Mouse (Mus musculus): ENCODE results near the gene Nuak1. TPM values are rescaled to one million over a fixed set of nuclear protein-coding genes. Genes with fewer than 3 reads are reported as not detected.

Nuak1 gene
- polyA plus RNA-seq, 1 experiment: 25.9 TPM

GRCm38 (mm10) chr10:84418421-84418820, 22.0 kb downstream of the Nuak1 start:
- TF ChIP-seq POLR2A (IDR thresholded peaks at IDR 0.05; ENCODE audit: insufficient read depth, low read length) (no peak), EP300 (IDR thresholded peaks at IDR 0.05; ENCODE audit: insufficient read depth, low read depth, low read length) (peak; percentile 86)
- Histone ChIP-seq H3K4me1 (ENCODE audit: control insufficient read depth, insufficient read depth, low read length) (peaks cover 18% of the 10 kb centered on the region), H3K4me3 (ENCODE audit: low read depth, low read length) (no peak overlapping the region), H3K27ac (ENCODE audit: insufficient read depth, low read length) (peak overlapping the region; percentile 66), H3K9me3 (replicated peaks; ENCODE audit: control insufficient read depth, insufficient read depth, low read length, poor library complexity, severe bottlenecking) (no peaks in the 10 kb centered on the region), H3K9ac (ENCODE audit: low read depth, poor library complexity, severe bottlenecking) (no peak overlapping the region), H3K27me3 (ENCODE audit: control insufficient read depth, insufficient read depth, low read length, poor library complexity, severe bottlenecking) (no peaks in the 10 kb centered on the region), H3K36me3 (ENCODE audit: control insufficient read depth, insufficient read depth, low read length, poor library complexity, severe bottlenecking) (no peaks in the 10 kb centered on the region)

- TF ChIP-seq EP300 (IDR thresholded peaks at IDR 0.05; ENCODE audit: insufficient read depth, low read depth, low read length) (peak; percentile 76), POLR2A (IDR thresholded peaks at IDR 0.05; ENCODE audit: insufficient read depth, low read length) (no peak)
- no peaks in the 10 kb centered on the region for H3K36me3 ChIP-seq (ENCODE audit: control insufficient read depth, insufficient read depth, low read length, poor library complexity, severe bottlenecking)
- H3K27me3 ChIP-seq (ENCODE audit: control insufficient read depth, insufficient read depth, low read length, poor library complexity, severe bottlenecking): no peaks in the 10 kb centered on the region
- H3K9ac ChIP-seq (ENCODE audit: low read depth, poor library complexity, severe bottlenecking): no peak overlapping the region; the same call in 1 of the 2 replicates
- peak overlapping the region; percentile 83 for H3K27ac ChIP-seq (ENCODE audit: insufficient read depth, low read length)
- no peaks in the 10 kb centered on the region for H3K9me3 ChIP-seq (replicated peaks; ENCODE audit: control insufficient read depth, insufficient read depth, low read length, poor library complexity, severe bottlenecking)
- H3K4me1 ChIP-seq (ENCODE audit: control insufficient read depth, insufficient read depth, low read length): peaks cover 18% of the 10 kb centered on the region
- no peak overlapping the region for H3K4me3 ChIP-seq (ENCODE audit: low read depth, low read length)
These were observed 23.6 kb downstream of the Nuak1 start for GRCm38 (mm10) chr10:84416752-84417151.

GRCm38 (mm10) chr10:84414981-84415700, 25.3 kb downstream of the Nuak1 start:
- no peaks in the 10 kb centered on the region for H3K36me3 ChIP-seq (ENCODE audit: control insufficient read depth, insufficient read depth, low read length, poor library complexity, severe bottlenecking)
- H3K4me3 ChIP-seq (ENCODE audit: low read depth, low read length): no peak overlapping the region
- H3K9me3 ChIP-seq (replicated peaks; ENCODE audit: control insufficient read depth, insufficient read depth, low read length, poor library complexity, severe bottlenecking): no peaks in the 10 kb centered on the region
- no peak overlapping the region for H3K9ac ChIP-seq (ENCODE audit: low read depth, poor library complexity, severe bottlenecking)
- TF ChIP-seq EP300 (IDR thresholded peaks at IDR 0.05; ENCODE audit: insufficient read depth, low read depth, low read length): no peak
- TF ChIP-seq POLR2A (IDR thresholded peaks at IDR 0.05; ENCODE audit: insufficient read depth, low read length): no peak
- no peak for TF ChIP-seq CTCF (IDR thresholded peaks at IDR 0.05; ENCODE audit: low read depth, low read length)
- H3K27ac ChIP-seq (ENCODE audit: insufficient read depth, low read length): no peak overlapping the region
- H3K27me3 ChIP-seq (ENCODE audit: control insufficient read depth, insufficient read depth, low read length, poor library complexity, severe bottlenecking): no peaks in the 10 kb centered on the region
- peaks cover 18% of the 10 kb centered on the region for H3K4me1 ChIP-seq (ENCODE audit: control insufficient read depth, insufficient read depth, low read length)

- TF ChIP-seq CTCF (IDR thresholded peaks at IDR 0.05; ENCODE audit: low read depth, low read length) (no peak), POLR2A (IDR thresholded peaks at IDR 0.05; ENCODE audit: insufficient read depth, low read length) (no peak), EP300 (IDR thresholded peaks at IDR 0.05; ENCODE audit: insufficient read depth, low read depth, low read length) (no peak)
- no peaks in the 10 kb centered on the region for H3K9me3 ChIP-seq (replicated peaks; ENCODE audit: control insufficient read depth, insufficient read depth, low read length, poor library complexity, severe bottlenecking)
- no peak overlapping the region for H3K4me3 ChIP-seq (ENCODE audit: low read depth, low read length)
- H3K4me1 ChIP-seq (ENCODE audit: control insufficient read depth, insufficient read depth, low read length): peaks cover 11% of the 10 kb centered on the region
- no peaks in the 10 kb centered on the region for H3K36me3 ChIP-seq (ENCODE audit: control insufficient read depth, insufficient read depth, low read length, poor library complexity, severe bottlenecking)
- H3K9ac ChIP-seq (ENCODE audit: low read depth, poor library complexity, severe bottlenecking): no peak overlapping the region
- no peak overlapping the region for H3K27ac ChIP-seq (ENCODE audit: insufficient read depth, low read length)
- no peaks in the 10 kb centered on the region for H3K27me3 ChIP-seq (ENCODE audit: control insufficient read depth, insufficient read depth, low read length, poor library complexity, severe bottlenecking)
These were observed 27.1 kb downstream of the Nuak1 start for GRCm38 (mm10) chr10:84413310-84413709.

GRCm38 (mm10) chr10:84412326-84412962, 28.0 kb downstream of the Nuak1 start:
- TF ChIP-seq EP300 (IDR thresholded peaks at IDR 0.05; ENCODE audit: insufficient read depth, low read depth, low read length) (no peak), CTCF (IDR thresholded peaks at IDR 0.05; ENCODE audit: low read depth, low read length) (no peak), POLR2A (IDR thresholded peaks at IDR 0.05; ENCODE audit: insufficient read depth, low read length) (no peak)
- H3K36me3 ChIP-seq (ENCODE audit: control insufficient read depth, insufficient read depth, low read length, poor library complexity, severe bottlenecking): no peaks in the 10 kb centered on the region
- no peak overlapping the region for H3K27ac ChIP-seq (ENCODE audit: insufficient read depth, low read length)

More at GRCm38 (mm10) chr10:84412326-84412962, 28.0 kb downstream of the Nuak1 start:
- no peaks in the 10 kb centered on the region for H3K27me3 ChIP-seq (ENCODE audit: control insufficient read depth, insufficient read depth, low read length, poor library complexity, severe bottlenecking)
- peaks cover 7% of the 10 kb centered on the region for H3K4me1 ChIP-seq (ENCODE audit: control insufficient read depth, insufficient read depth, low read length)
- no peak overlapping the region for H3K4me3 ChIP-seq (ENCODE audit: low read depth, low read length)
- no peaks in the 10 kb centered on the region for H3K9me3 ChIP-seq (replicated peaks; ENCODE audit: control insufficient read depth, insufficient read depth, low read length, poor library complexity, severe bottlenecking)
- no peak overlapping the region for H3K9ac ChIP-seq (ENCODE audit: low read depth, poor library complexity, severe bottlenecking)

Measured in ES-Bruce4 (cell line).